Comparison of ENCODE assay signal across 25 mouse cellular contexts in the genomic region with DNA sequence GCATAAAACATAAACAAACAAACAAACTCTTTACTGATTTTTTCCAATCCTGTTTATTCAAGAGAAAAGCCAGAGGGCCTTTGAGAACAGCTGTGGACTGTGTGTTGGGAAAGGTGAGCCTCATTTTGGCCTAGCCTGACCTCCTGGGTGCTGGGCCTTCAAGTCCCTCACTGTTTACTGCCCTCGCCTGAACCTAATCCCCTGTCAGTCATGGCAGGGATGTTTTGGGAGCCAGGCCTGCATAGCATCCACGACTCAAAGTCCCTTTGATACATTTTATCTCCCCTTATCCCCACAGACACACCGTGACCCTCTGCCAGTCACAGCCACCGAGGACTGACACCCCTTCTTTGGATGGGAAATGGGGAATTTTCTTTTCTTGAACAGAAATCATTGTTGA.
DNase-seq lines count a peak whose midpoint lies in the region; ATAC-seq lines count a peak whose summit lies in the region.
"Had no signal": no experiment of that assay in that cellular context is flagged by ENCODE, and none has a peak within 500 bp of the region (broad histone marks: within the 10 kb centered on the region; RNA-seq: fewer than 3 reads in every experiment).

No protein-coding gene starts in this region.

- peaks cover 44% of the 10 kb centered on the region for H3K4me1 ChIP-seq in forebrain, embryonic 10.5 days
- H3K4me1 ChIP-seq in forebrain, embryonic 16.5 days (replicated peaks; ENCODE audit: control insufficient read depth, insufficient read depth, low read length), result peaks cover 11% of the 10 kb centered on the region
- H3K4me1 ChIP-seq in midbrain, embryonic 11.5 days (ENCODE audit: control insufficient read depth, insufficient read depth, low read length), result peaks cover 27% of the 10 kb centered on the region
- H3K4me1 ChIP-seq in midbrain, embryonic 13.5 days (replicated peaks), result peaks cover 22% of the 10 kb centered on the region
- H3K4me1 ChIP-seq in limb, embryonic 10.5 days, result peaks cover 43% of the 10 kb centered on the region

- H3K9ac ChIP-seq in forebrain, embryonic 16.5 days (replicated peaks; ENCODE audit: low read depth, low read length), result no peak overlapping the region
- no peak overlapping the region for H3K9ac ChIP-seq in midbrain, embryonic 11.5 days (ENCODE audit: low read length)
- H3K9ac ChIP-seq in midbrain, embryonic 13.5 days (replicated peaks), result no peak overlapping the region
- H3K9ac ChIP-seq: embryonic facial prominence, embryonic 12.5 days; embryonic facial prominence, embryonic 15.5 days; forebrain, embryonic 12.5 days; forebrain, embryonic 15.5 days; hindbrain, embryonic 13.5 days had no signal

- no peak for DNase-seq in forebrain, embryonic 10.5 days (ENCODE audit: extremely low spot score, low spot score)
- DNase-seq in midbrain, embryonic 11.5 days (ENCODE audit: low spot score, missing footprints), result peak; percentile 89
- no peak for DNase-seq in limb, embryonic 10.5 days (ENCODE audit: low spot score)
- DNase-seq in adipocyte (ENCODE audit: low spot score), result no peak
- DNase-seq: adrenal gland, adult 8-10 months; adrenal gland, postnatal 25 days; cerebellum, adult 11-12 months; cerebellum, adult 8-10 months; cerebellum, postnatal 10 days; cerebellum, postnatal 36 days; gastrocnemius, postnatal 10 days; gastrocnemius, postnatal 36 days; heart, adult 2 months had no signal

- H3K4me2 ChIP-seq in forebrain, embryonic 16.5 days (ENCODE audit: low read length), result no peak overlapping the region
- H3K4me2 ChIP-seq in midbrain, embryonic 11.5 days, result no peak overlapping the region
- no peak overlapping the region for H3K4me2 ChIP-seq in midbrain, embryonic 13.5 days (replicated peaks)
- H3K4me2 ChIP-seq: embryonic facial prominence, embryonic 12.5 days; embryonic facial prominence, embryonic 15.5 days; forebrain, embryonic 12.5 days; forebrain, embryonic 15.5 days; heart, embryonic 11.5 days; hindbrain, embryonic 13.5 days had no signal

- peak overlapping the region; percentile 60; the same call in 1 of the 2 replicates for H3K27ac ChIP-seq in forebrain, embryonic 10.5 days
- no peak overlapping the region for H3K27ac ChIP-seq in forebrain, embryonic 16.5 days (ENCODE audit: low read length)
- H3K27ac ChIP-seq in midbrain, embryonic 11.5 days (ENCODE audit: low read depth, low read length), result peak overlapping the region; percentile 48
- no peak overlapping the region for H3K27ac ChIP-seq in midbrain, embryonic 13.5 days
- peak overlapping the region; percentile 54 for H3K27ac ChIP-seq in limb, embryonic 10.5 days
- H3K27ac ChIP-seq: embryonic facial prominence, embryonic 12.5 days; embryonic facial prominence, embryonic 15.5 days; forebrain, embryonic 12.5 days; forebrain, embryonic 15.5 days; heart, adult 2 months; hindbrain, embryonic 13.5 days; hindbrain, postnatal 0 days had no signal

- WGBS in forebrain, embryonic 10.5 days, result 10% methylated on average over 4 of the region's 4 CpGs
- 37% methylated on average over 4 of the region's 4 CpGs for WGBS in forebrain, embryonic 16.5 days
- WGBS in midbrain, embryonic 11.5 days, result 11% methylated on average over 4 of the region's 4 CpGs
- 16% methylated on average over 4 of the region's 4 CpGs for WGBS in midbrain, embryonic 13.5 days
- 33% methylated on average over 4 of the region's 4 CpGs for WGBS in limb, embryonic 10.5 days

- no peaks in the 10 kb centered on the region for H3K36me3 ChIP-seq in forebrain, embryonic 10.5 days (replicated peaks)
- no peaks in the 10 kb centered on the region for H3K36me3 ChIP-seq in forebrain, embryonic 16.5 days (ENCODE audit: control insufficient read depth, insufficient read depth)
- H3K36me3 ChIP-seq in midbrain, embryonic 11.5 days (ENCODE audit: control insufficient read depth, insufficient read depth, low read length), result no peaks in the 10 kb centered on the region
- H3K36me3 ChIP-seq in midbrain, embryonic 13.5 days, result no peaks in the 10 kb centered on the region
- no peaks in the 10 kb centered on the region for H3K36me3 ChIP-seq in limb, embryonic 10.5 days
- H3K36me3 ChIP-seq: embryonic facial prominence, embryonic 12.5 days; embryonic facial prominence, embryonic 15.5 days; forebrain, embryonic 12.5 days; forebrain, embryonic 15.5 days; hindbrain, embryonic 13.5 days had no signal

- no peaks in the 10 kb centered on the region for H3K9me3 ChIP-seq in forebrain, embryonic 10.5 days
- no peaks in the 10 kb centered on the region for H3K9me3 ChIP-seq in forebrain, embryonic 16.5 days (ENCODE audit: control insufficient read depth, low read length)
- no peaks in the 10 kb centered on the region for H3K9me3 ChIP-seq in midbrain, embryonic 11.5 days (ENCODE audit: control insufficient read depth, low read length)
- H3K9me3 ChIP-seq in midbrain, embryonic 13.5 days, result no peaks in the 10 kb centered on the region
- H3K9me3 ChIP-seq in limb, embryonic 10.5 days (replicated peaks), result no peaks in the 10 kb centered on the region
- H3K9me3 ChIP-seq: embryonic facial prominence, embryonic 12.5 days; embryonic facial prominence, embryonic 15.5 days; forebrain, embryonic 12.5 days; forebrain, embryonic 15.5 days; hindbrain, embryonic 13.5 days had no signal

- no peak overlapping the region for H3K4me3 ChIP-seq in forebrain, embryonic 10.5 days
- no peak overlapping the region for H3K4me3 ChIP-seq in forebrain, embryonic 16.5 days (replicated peaks; ENCODE audit: low read length)
- no peak overlapping the region for H3K4me3 ChIP-seq in midbrain, embryonic 11.5 days (ENCODE audit: low read depth, low read length)
- H3K4me3 ChIP-seq in midbrain, embryonic 13.5 days (replicated peaks), result no peak overlapping the region
- H3K4me3 ChIP-seq in limb, embryonic 10.5 days, result no peak overlapping the region
- H3K4me3 ChIP-seq: embryonic facial prominence, embryonic 12.5 days; embryonic facial prominence, embryonic 15.5 days; forebrain, embryonic 12.5 days; forebrain, embryonic 15.5 days; heart, adult 2 months; hindbrain, embryonic 13.5 days had no signal

- H3K27me3 ChIP-seq in forebrain, embryonic 10.5 days (ENCODE audit: poor library complexity, severe bottlenecking), result peaks cover 9% of the 10 kb centered on the region
- no peaks in the 10 kb centered on the region for H3K27me3 ChIP-seq in forebrain, embryonic 16.5 days (replicated peaks; ENCODE audit: control insufficient read depth, insufficient read depth, low read length)
- no peaks in the 10 kb centered on the region for H3K27me3 ChIP-seq in midbrain, embryonic 11.5 days (ENCODE audit: control insufficient read depth, insufficient read depth, low read length)
- 0 out of 2 replicates have a peak, but pooled peaks cover 5% of the 10 kb centered on the region for H3K27me3 ChIP-seq in midbrain, embryonic 13.5 days
- no peaks in the 10 kb centered on the region for H3K27me3 ChIP-seq in limb, embryonic 10.5 days (ENCODE audit: low read depth, poor library complexity, severe bottlenecking)
- H3K27me3 ChIP-seq: embryonic facial prominence, embryonic 12.5 days; embryonic facial prominence, embryonic 15.5 days; forebrain, embryonic 15.5 days had no signal

- ATAC-seq in forebrain, embryonic 16.5 days, result no peak
- peak; percentile 33; the same call in 1 of the 2 replicates for ATAC-seq in midbrain, embryonic 11.5 days (ENCODE audit: low FRiP score)
- ATAC-seq in midbrain, embryonic 13.5 days, result no peak
- ATAC-seq: CD4-positive, CD25-positive, alpha-beta regulatory T cell, adult 4 months; forebrain, embryonic 15.5 days; hindbrain, postnatal 0 days; inflammation-experienced regulatory T-cells, adult 6 months; intestine, embryonic 16.5 days had no signal

Comparison
In these comparisons a context has a peak if more than half of its experiments do, and no peak if none do; other contexts are left out.
1. H3K27ac ChIP-seq: peak in forebrain, embryonic 10.5 days (single experiment), midbrain, embryonic 11.5 days (single experiment) and limb, embryonic 10.5 days (single experiment); none in forebrain, embryonic 16.5 days (single experiment) and midbrain, embryonic 13.5 days (single experiment).